Mouse (Mus musculus) spleen, adult 2 months (tissue): ENCODE measurements around the gene Mef2c. TPM values are rescaled to one million over a fixed set of nuclear protein-coding genes. Genes with fewer than 3 reads are reported as not detected.
A peak's percentile ranks its signal among the peaks of the same experiment; 100 is the strongest.

Experiments
- DNase-seq, 2 experiments: peaks; one replicate each; pipeline versions ENCODE4 v3.0.0 to v3.0.0-alpha.2; 2012 to 2021; ENCODE audit warnings: low spot score in 2 of 2, low read depth in 1 of 2
- H3K27ac ChIP-seq: fragments of 200-500 bp; 2 replicates; pipeline ENCODE4 v1.5.1; 2012; ENCODE audit warnings: low read length, inconsistent platforms; ENCODE audit not compliant: insufficient read depth
- H3K27me3 ChIP-seq: fragments of 200-500 bp; 2 replicates; pipeline ENCODE4 v1.6.1; 2012; ENCODE audit warnings: mild to moderate bottlenecking, moderate library complexity, low read length, inconsistent platforms; ENCODE audit not compliant: control insufficient read depth, insufficient read depth
- H3K36me3 ChIP-seq: fragments of 200-500 bp; 2 replicates; pipeline ENCODE4 v1.6.1; 2012; ENCODE audit warnings: mild to moderate bottlenecking, low read length, inconsistent platforms; ENCODE audit not compliant: control insufficient read depth, insufficient read depth
- H3K4me1 ChIP-seq: fragments of 200-500 bp; 2 replicates; pipeline ENCODE4 v1.6.1; 2011; ENCODE audit warnings: inconsistent platforms; ENCODE audit not compliant: control insufficient read depth, insufficient read depth, insufficient read length
- H3K4me3 ChIP-seq: fragments of 200-500 bp; 2 replicates; pipeline ENCODE4 v1.5.1; 2011; ENCODE audit warnings: mild to moderate bottlenecking, inconsistent platforms; ENCODE audit not compliant: insufficient read depth, insufficient read length; ENCODE audit errors: extremely low read depth
- CTCF ChIP-seq: fragments of 200-500 bp; IDR thresholded peaks from 2 replicates; pipeline ENCODE4 v1.5.1; 2011; ENCODE audit warnings: mild to moderate bottlenecking, inconsistent platforms; ENCODE audit not compliant: insufficient read depth, insufficient read length, insufficient replicate concordance; ENCODE audit errors: extremely low read depth
- POLR2A ChIP-seq: fragments of 200-500 bp; IDR thresholded peaks from 2 replicates; pipeline ENCODE4 v1.6.1; 2011; ENCODE audit warnings: low read depth, low read length, inconsistent platforms
- WGBS: fragments of 180-500 bp; shearing (Covaris S2); methylation state at CpG from one replicate; pipeline ENCODE4 v1.1.7; 2018; 5-methylcytosine and 5-hydroxymethylcytosine counted together
- polyA plus RNA-seq: library from polyadenylated mRNA; depleted of rRNA; stranded (reverse); fragments of >200 nt; gene quantifications from 2 replicates; pipeline ENCODE4 v1.2.3, GENCODE M21; 2012

Mef2c gene
- polyA plus RNA-seq, 1 experiment: 59.4 TPM

GRCm38 (mm10) chr13:83652560-83652959 lies 148.7 kb downstream of the Mef2c start:
- WGBS: 89% methylated on average over 8 of the region's 8 CpGs
- Histone ChIP-seq H3K27ac (no peak overlapping the region), H3K27me3 (no peaks in the 10 kb centered on the region), H3K4me1 (peaks cover 4% of the 10 kb centered on the region; the same call in 1 of the 2 replicates), H3K36me3 (peaks cover 16% of the 10 kb centered on the region), H3K4me3 (no peak overlapping the region)
- DNase-seq: no peak
- TF ChIP-seq CTCF (no peak), POLR2A (no peak)

GRCm38 (mm10) chr13:83654889-83655769 lies 151.3 kb downstream of the Mef2c start:
- Histone ChIP-seq H3K4me3 (no peak overlapping the region), H3K36me3 (peaks cover 25% of the 10 kb centered on the region), H3K27ac (no peak overlapping the region), H3K4me1 (no peaks in the 10 kb centered on the region; the same call in 1 of the 2 replicates), H3K27me3 (no peaks in the 10 kb centered on the region)
- 59% methylated on average over 8 of the region's 8 CpGs for WGBS
- TF ChIP-seq CTCF (peak; percentile 42; the same call in 1 of the 2 replicates), POLR2A (no peak)
- peak; percentile 54 to 75 for DNase-seq

- H3K36me3 ChIP-seq: peaks cover 26% of the 10 kb centered on the region
- no peaks in the 10 kb centered on the region for H3K27me3 ChIP-seq
Measured at GRCm38 (mm10) chr13:83656094-83656493, 152.3 kb downstream of the Mef2c start.

GRCm38 (mm10) chr13:83656773-83657172 lies 152.9 kb downstream of the Mef2c start:
- Histone ChIP-seq H3K36me3 (peaks cover 25% of the 10 kb centered on the region), H3K4me3 (no peak overlapping the region), H3K4me1 (no peaks in the 10 kb centered on the region), H3K27ac (no peak overlapping the region), H3K27me3 (no peaks in the 10 kb centered on the region)
- 76% methylated on average over 4 of the region's 4 CpGs for WGBS
- DNase-seq: peak in 1 of 2 experiments; percentile 18
- TF ChIP-seq POLR2A (no peak), CTCF (no peak)

More at GRCm38 (mm10) chr13:83656094-83656493, 152.3 kb downstream of the Mef2c start:
- H3K4me1 ChIP-seq: no peaks in the 10 kb centered on the region
- WGBS: 90% methylated on average over 7 of the region's 7 CpGs
- no peak for TF ChIP-seq CTCF
- TF ChIP-seq POLR2A: no peak
- H3K4me3 ChIP-seq: no peak overlapping the region
- DNase-seq: no peak
- no peak overlapping the region for H3K27ac ChIP-seq

GRCm38 (mm10) chr13:83660722-83661121 lies 156.9 kb downstream of the Mef2c start:
- Histone ChIP-seq H3K27me3 (no peaks in the 10 kb centered on the region), H3K4me1 (no peaks in the 10 kb centered on the region), H3K36me3 (peaks cover 33% of the 10 kb centered on the region), H3K27ac (no peak overlapping the region), H3K4me3 (no peak overlapping the region)
- DNase-seq: no peak
- TF ChIP-seq CTCF: no peak
- TF ChIP-seq POLR2A: no peak
- 91% methylated on average over 8 of the region's 8 CpGs for WGBS

- WGBS: 94% methylated on average over 7 of the region's 7 CpGs
- DNase-seq: no peak
- no peaks in the 10 kb centered on the region for H3K27me3 ChIP-seq
- peaks cover 31% of the 10 kb centered on the region for H3K36me3 ChIP-seq
- TF ChIP-seq POLR2A (no peak), CTCF (no peak)
- no peak overlapping the region for H3K4me3 ChIP-seq
- no peaks in the 10 kb centered on the region for H3K4me1 ChIP-seq
- no peak overlapping the region for H3K27ac ChIP-seq
Measured at GRCm38 (mm10) chr13:83661166-83661565, 157.3 kb downstream of the Mef2c start.

GRCm38 (mm10) chr13:83662089-83662551 lies 158.3 kb downstream of the Mef2c start:
- Histone ChIP-seq H3K36me3 (peaks cover 29% of the 10 kb centered on the region), H3K4me1 (no peaks in the 10 kb centered on the region), H3K4me3 (no peak overlapping the region), H3K27ac (no peak overlapping the region), H3K27me3 (no peaks in the 10 kb centered on the region)
- no peak for DNase-seq
- TF ChIP-seq POLR2A (no peak), CTCF (no peak)
- 96% methylated on average over 14 of the region's 14 CpGs for WGBS
